Mouse (Mus musculus) Muller cell, postnatal 12 days (primary cell): ENCODE measurements around the gene Bicral.
"Not testable (repeated sequence)": the region's sequence is repeated elsewhere in the genome, so short reads cannot be mapped to it uniquely, and the experiment has no call there.

ENCODE experiments used
- DNase-seq: peaks from one replicate; pipeline ENCODE4 v3.0.0-alpha.2; 2015; ENCODE audit errors: inconsistent ontology term

The Bicral gene

DNA sequence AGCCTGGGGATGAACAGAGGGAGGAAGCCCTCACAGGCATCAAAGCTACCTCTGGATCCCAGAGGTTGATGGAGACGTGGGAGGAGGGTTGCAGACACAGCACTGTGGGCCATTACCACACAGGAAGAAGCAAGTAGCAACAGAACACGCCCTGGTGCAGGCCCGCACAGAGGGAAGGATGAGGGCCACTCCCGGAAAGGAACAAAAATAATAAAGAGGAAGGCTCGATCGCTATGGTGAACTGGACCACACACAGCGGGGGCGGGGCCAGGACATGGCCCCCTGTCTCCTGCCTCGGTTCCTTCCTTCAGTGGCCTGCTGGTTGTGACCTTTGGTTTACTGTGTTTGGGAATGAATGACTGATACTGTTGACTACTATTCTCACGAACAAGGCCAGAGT lies 58.6 kb downstream of the Bicral start:
- no peak for DNase-seq

DNA sequence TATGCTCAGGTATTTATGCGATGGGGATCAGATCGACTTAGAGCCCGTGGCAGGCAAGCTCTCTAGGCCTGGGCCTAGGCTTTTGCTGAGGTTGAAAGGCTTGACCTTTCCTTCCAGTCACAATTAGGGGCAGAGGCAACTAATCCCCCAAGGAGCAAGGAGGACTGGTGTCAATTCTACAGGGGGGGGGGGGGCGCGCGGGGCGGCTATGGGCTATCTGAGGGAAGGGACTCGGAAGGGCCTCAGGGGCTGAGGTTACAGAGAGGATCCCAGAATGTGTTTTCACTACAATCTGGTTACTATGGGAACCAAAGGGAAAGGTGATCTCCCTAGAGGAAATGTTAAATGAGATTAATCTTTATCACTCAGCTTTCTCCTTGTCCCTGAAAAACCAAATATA lies 60.9 kb downstream of the Bicral start:
- no peak for DNase-seq

DNA sequence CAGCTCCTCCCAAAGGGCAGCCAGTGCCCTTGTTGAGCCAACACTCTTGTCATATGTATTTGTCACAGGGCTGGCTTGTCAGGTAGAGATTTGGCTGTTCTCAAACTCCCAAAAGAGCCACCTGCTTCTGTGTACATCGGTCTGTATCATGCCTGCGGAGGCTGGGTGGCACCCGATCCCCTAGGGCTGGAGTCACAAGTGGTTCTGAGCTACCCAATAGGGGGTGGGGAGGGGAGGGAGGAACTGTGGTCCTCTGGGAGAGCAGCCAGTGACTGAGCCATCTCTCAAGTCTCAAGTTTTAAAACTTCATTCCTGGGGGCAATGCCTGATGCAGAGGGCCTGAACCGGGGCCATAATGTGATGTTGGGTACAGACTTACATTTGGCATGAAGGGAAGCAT lies 61.5 kb downstream of the Bicral start:
- no peak for DNase-seq

DNA sequence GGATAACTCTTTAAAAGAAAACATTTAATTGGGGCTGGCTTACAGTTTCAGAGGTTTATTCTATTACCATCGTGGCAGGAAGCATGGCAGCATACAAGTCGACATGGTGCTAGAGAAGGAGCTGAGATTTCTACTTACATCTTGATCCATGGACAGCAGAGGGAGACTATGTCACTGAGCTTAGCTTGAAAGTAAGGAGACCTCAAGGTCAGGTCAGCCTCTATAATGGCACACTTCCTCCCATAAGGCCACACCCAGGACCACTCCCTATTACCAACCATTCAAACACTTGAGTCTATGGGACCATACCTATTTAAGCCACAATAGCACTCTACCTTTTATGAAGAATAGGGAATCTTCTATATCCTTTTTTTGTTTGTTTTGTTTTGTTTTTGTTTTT lies 65.3 kb downstream of the Bicral start:
- DNase-seq = no peak

DNA sequence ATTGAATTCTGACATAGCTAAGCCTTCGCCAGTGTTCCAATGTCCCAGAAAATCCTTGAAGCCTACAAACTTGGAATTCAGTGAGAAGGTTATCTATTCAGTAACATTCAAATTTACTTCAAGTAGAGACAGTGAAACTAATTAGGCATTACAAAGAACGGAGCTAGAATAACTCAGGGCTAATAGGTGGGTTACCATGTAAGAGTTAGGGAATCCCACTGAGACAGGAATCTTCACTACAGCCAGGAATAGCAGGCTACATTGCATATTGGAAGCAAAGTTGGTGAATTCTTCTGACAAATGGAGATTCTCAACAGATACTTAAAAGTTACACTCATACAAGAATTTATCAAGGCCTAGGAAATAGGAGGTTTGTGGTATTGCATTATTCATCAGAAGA lies 70.3 kb downstream of the Bicral start:
- DNase-seq = not testable (repeated sequence)

DNA sequence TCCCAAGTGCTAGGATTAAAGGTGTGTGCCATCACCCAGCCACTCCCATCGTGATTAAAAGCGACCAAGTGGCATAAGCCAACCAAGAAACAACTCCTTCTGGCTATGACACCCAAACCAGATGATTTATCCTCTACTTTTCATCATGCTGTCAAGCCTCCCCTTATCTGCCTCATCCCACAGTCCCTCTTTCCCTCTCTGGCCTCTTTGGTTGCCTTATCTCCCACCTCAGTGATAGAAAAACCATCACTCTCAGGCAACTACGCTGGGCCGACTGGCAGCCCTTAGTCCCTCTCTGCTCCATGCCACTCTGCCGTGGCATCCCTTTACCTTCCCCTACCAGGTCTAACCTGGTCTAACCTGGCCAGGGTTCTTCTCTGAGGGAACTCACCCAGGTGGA lies 71.3 kb downstream of the Bicral start:
- no peak for DNase-seq

DNA sequence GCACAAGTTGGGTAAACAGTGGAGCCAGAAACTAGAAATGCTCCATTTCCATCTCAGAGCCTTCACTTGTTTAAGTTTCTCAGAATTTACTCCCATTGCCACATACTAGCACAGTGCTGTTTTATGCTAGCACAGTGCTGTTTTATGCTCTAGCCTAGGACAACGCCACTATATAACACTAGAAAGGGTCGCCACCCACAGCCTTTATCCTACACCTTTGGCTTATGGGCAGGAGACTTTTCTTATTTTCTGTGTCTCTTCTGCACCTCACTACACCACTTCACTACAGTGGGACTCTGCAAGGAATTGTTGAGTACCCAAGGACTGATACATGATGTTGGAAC lies 75.1 kb downstream of the Bicral start:
- DNase-seq = no peak

DNA sequence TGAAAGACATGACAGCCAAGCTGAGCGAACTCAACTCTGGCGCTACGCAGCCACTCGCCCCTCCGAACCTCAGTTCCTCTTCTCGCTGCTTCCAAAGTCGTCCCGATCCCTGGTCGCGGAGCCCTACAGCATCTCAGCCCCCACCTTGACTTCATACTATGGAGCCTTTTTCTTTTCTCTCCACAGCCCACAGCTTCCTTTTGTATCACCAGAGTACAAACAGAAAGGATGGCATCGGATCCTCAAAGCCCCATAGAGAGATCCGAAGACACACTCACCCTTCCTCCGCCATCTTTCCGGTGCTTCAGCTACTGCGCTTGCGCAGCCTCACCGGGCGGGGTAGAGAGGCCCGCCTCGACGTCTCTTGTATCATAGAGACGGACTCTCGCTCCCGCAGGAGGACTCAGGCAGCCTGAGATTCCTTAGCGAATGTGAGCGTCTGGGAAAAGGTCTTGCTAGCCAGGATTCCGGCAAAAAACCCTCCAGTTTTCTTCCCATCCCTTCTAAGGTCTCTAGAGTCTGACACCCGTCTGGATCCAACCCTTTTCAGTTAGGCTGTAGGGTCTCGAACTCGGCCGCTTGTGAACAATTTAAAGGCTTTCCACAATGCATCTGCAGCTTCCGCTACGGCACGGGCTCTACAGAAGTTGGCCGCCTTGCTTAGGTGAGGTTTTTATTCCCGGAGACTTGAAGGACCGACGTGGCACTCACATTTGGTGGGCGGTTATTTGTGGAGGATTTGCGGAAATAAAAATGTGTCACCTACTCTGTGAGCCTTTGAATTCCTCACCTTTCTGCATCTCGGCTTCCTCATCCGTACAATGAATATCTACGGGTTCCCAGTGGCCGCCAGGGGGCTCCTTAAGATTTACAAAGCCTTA lies 75.7 kb downstream of the Bicral start, which contains the start of gene Rpl7l1:
Rpl7l1 (minus strand) TSS at position 332 of the 881 bp plus-strand sequence.
- peak; percentile 95 for DNase-seq

DNA sequence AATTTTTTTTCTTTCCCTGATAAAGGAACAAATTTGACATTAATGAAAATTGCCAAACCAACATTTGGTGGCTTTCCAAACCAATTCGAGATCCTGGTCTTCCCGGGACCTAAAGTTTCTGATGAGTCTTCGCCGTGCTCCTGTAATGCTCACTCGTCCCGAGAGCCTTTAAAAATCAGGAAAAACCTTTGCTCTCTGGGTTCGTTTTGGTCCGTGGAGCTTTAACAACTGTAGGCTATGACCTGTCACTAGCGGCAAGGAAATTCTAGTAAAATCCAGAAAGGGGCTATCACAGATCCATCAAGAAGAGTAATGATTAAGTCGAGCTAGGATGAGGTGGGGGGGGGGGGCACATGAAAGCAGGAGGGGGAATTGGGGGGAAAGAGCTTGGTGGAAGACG lies 76.4 kb downstream of the Bicral start:
- no peak for DNase-seq

DNA sequence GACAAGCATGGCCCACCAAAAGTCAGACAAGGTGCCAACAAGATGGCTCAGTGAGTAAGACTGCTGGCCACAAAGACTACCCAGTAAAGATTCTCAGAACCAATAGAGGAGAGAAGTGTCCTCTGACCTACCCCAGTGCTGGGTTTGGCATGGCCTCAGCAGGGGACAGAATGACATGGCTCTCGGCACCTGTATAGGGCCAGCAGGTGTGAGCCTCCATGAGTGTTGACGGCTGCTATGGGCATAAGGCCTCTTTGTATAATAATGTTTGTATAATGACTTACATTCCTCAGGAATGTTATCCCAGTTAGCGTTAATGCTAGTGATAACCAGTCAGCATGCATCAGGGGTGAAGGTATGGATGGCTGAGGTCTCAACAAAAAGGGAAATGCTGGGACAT lies 82.2 kb downstream of the Bicral start:
- no peak for DNase-seq

DNA sequence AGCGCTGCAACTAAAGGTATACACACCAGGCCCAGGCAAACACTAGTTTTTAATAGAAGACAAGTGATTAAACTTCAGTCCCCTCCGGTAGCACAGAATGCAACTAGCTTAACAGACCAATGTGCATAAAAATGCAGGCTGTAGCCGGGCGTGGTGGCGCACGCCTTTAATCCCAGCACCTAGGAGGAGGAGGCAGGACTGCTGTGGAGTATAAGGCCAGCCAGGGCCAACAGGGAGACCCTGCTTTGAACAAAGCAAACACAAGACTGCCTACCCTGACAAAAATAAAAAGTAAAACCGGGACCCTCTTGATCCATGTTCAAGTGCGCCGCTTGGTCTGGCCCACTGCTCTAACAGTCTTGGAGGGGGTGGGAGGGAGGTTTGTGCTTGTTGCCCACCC lies 83.2 kb downstream of the Bicral start:
- DNase-seq = no peak

DNA sequence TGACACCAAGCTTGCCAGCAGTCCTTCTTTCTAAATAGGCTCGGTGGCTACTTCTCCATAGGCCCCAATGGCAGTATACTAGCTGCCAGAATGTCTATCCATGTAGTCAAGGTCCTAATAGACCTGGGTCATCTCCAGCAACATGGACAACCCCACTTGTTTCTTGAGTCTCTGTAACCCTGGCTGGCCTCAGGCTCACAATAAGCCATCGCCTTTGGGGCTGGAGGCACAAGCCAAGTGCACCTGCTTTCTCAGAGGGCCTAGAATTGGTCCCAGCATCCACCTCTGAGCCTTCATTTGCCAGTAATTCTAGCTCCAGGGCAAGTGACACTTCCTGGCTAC lies 84.2 kb downstream of the Bicral start:
- DNase-seq = no peak

DNA sequence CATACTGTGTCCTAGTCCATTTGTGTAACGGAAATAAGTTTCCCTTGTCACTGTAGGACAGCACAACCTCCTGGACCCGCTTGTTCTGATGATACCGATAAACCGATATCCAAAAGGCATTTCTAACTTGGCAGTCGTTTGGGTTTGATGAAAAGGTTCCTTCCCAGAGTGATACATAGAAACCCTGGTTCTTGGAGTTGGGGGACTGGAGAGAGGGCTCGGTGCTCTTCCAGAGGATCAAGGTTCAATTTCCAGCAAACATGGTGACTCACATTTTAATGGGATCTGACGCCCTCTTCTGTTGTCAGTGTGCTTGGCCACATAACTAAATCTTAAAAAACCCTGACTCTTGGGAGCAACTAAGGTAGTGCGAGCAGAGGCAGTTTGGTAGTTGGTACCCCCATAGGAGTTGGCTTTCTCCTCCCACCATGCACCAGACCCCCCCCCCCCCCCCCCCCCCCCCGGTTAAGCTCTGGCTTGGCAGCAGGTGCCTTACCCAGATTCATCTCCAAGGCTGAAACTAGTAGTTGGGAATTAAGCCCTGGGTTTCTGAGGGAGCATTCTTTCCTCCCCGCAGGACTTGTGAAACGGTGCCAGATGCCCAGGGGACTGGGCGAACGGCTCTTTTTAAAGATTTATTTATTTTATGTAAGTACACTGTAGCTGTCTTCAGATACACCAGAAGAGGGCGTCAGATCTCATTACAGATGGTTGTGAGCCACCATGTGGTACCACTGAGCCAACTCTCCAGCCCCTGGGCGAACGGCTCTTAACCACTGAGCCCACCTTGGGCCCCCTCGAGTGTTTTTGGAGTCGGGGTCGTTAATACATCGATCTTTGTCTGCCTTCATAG lies 84.8 kb downstream of the Bicral start:
- peak; percentile 52 for DNase-seq

DNA sequence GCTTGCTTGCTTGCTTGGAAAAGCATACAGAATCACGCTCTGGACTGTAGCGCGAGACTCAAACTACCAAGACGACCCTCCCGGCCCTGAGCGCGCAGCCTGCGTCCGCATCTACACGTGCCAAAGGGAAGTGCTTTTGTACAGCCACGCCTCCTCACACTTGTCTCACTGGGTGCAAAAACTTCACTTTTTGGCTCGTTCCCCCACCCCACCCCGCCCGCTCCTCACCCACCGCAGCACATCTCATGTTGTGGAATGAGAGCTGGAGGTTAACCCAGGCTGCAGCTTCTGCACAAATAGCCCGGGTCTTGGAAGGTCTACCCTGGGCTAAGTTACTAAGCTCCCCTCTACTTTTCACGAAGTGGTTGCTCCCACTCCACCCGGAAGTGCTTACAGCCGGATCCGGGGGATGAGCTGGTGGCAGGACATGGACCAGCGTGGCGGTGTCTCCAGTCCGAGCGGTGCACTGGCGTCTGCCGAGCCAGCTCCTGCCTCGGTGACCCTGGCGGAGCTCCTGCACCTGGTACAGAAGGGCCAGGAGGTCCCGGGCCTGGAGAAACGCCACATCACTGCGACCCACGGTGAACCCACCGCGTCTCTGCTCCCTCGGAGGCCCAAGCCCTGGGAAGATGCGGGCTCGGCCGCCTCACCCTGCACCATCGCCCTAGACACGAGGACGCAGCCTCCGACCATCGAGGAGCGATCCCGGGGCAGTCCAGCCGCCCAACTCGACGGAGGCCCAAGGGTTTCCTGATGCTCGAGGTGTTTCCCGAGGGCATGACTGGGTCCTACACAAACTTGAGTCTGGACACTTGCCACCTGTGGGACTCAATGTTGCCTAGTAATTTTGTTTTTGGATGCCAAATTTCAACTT lies 85.6 kb downstream of the Bicral start, which contains the start of gene 2310039H08Rik:
2310039H08Rik (plus strand) TSS at position 232 of the 874 bp plus-strand sequence.
- peak; percentile 91 for DNase-seq

DNA sequence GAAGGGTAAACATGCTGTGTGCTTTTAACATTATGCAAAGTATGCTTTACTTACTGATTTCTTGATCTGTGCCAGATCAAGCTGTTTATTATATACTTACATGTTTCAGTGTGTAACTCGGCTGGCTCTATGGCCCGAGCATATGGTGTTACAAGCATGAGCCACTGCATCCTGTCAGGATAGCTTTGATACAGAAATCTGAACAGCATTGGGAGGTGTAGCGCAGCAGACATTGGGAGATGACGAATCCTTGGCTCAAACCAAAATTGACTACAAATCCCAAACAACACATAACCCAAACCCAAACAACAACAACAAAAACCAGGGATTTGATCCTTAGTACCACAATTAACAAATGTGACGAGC lies 86.3 kb downstream of the Bicral start:
- DNase-seq = no peak

DNA sequence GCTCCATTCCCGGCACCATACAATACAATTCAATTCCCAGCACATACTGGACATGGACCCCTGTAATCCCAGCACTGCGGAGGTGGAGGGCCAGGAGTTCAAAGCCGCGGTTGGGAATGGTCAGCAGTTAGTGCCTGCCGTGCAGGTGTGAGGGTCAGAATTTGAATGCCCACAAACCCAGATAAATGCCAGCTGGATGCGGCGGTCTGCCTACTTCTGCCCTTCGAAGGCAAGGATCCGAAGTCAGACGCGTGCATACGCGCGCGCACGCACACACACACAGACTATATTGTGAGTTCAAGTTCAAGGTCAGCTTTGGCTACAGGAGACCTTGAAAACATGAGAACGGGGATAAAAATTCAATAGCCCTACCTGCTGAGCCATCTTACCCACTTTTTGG lies 86.7 kb downstream of the Bicral start:
- no peak for DNase-seq

DNA sequence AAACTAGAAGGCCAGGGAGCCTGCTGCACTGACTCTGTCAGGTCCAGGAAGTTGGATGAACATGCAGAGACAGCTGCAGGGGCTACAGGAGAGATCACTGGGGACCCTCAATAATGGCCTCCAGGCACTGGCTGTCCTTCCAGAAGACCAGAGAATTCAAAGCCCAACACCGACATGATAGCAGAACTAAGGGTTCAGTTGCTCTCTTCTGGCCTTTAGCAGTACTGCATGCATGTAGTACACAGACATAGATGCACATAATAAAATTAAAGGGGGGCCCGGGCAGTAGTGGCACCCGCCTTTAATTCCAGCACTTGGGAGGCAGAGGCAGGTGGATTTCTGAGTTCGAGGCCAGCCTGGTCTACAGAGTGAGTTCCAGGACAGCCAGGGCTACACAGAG lies 87.3 kb downstream of the Bicral start:
- DNase-seq = no peak

DNA sequence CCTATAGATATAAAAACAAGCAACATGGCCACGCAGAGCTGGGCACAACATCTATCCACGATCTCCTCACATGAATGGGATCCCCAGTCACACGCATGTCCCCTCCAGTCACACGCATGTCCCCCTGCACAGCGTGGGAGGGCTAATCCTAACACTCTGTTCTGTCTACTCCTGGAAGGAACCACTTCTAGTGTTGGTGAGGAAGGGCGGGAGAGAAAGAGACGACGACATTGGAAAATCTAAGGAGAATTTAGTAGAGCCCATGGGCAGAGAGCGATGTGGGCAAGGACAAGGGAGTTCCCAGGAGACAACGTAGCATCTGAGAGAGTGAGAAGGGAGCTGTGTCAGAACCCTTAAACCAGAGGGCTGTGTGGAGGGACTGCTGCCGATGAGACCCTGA lies 87.7 kb downstream of the Bicral start:
- DNase-seq = no peak

DNA sequence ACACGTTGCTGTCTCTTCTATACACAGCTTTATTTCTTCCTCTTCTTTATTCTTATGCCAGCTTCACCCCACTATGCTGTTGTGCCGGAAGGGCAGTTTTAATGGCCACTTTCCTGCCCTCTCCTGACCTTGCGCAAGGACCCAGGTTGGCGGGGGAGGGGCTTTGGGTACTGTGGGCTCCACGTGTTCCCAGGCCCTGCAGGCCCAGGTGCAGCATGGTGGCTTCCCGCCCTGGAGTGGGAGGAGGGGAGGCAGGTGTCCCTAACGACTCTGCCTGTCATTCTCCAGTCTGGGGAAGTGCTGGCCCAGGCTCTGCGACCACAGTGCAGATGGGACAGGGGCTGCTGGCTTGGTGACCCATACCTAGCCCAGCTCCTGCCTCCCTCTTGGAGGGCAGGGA lies 90.4 kb downstream of the Bicral start:
- DNase-seq = no peak

DNA sequence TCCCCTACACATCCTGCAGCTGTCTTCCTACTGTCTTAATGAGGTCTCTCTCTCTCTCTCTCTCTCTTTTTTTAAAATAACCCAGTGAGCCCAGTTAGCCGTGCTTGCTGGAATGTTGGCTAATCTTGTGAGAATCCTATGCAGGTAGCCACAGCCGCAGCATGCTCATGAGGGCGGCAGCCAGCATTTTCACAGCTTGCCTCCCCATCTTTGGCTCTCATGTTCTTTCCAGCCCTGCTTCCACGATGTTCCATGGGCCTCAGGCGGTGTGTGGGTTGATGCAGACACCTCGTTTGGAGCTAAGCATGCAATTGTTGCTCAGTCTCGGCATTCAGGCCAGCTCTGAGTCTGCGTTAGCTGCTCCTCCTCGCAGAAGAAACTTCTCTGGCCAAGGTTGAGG lies 93.4 kb downstream of the Bicral start:
- DNase-seq = not testable (repeated sequence)

DNA sequence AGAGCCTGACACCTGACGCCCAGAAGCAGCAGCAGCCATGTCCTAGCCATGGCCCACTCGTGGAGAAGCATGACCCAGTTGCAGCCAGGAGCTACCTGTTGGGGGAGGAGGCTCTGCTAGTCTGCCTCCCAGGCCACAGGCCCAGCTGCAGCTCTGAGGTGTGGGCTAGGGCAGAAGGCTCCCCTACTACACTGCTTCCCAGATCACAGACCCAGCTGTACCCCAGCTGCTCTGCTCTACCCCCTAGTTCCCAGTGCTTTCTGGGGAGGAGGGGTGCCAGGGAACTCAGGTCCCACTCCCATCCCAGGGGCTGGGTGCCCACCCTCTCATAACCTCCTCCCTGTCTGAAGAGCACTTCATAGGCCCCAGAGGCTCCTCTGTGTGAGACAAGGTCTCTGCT lies 94.7 kb downstream of the Bicral start, which contains the start of gene Ptcra:
Ptcra (minus strand) TSS at position 169 of the 400 bp plus-strand sequence.
- DNase-seq = no peak

DNA sequence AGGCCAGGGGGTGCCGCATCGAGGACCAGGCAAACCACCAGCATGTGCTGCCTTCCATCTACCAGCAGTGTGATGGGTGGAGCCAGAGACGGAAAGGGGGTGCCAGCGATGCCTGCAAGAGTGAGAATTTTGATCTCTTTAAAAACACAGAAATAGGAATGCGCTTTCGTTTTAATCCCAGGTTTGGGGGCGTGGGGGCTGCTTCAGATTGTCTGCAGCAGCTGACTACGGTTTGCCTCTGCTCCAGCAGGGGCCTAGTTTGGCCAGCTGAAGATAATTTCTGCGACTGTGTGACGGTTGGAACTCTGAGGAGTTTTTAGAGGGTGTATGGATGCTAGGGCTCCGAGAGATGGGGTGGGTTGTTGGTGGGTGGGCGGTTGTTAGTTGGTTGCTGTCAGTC lies 99.5 kb downstream of the Bicral start:
- no peak for DNase-seq
